Mouse (Mus musculus) c-Kit-positive CD71-negative TER-119-negative erythroid progenitor cells, embryonic 14.5 days (primary cell): ENCODE measurements around the gene Olfr1350.
"Not testable (repeated sequence)": the region's sequence is repeated elsewhere in the genome, so short reads cannot be mapped to it uniquely, and the experiment has no call there.

Experiments used
- DNase-seq: peaks from one replicate; pipeline ENCODE4 v3.0.0-alpha.2; 2013; ENCODE audit warnings: low read depth

Gene Olfr1350

DNA sequence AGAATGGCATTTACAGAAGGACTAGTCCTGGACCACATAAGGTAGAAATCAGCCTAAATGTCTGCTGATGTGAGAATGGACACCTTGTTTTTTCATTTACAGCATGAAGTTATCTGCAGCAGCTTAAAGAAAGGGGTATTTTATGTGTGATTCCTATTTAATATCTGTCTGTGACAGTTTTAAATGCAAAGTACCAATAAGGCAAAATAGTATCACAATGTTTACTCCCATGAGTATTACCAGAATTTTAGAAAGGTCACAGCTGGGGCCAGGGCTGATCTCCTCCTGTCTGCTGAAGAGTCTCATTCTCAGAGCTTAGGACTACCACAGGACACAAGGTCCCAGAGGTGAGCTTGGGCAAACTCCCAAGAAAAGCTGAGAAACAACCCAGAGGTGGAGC, at the start of gene Olfr1350:
TSS of gene Olfr1350 (plus strand) at position 301 of the 400 bp plus-strand sequence.
- DNase-seq = no peak

- no peak for DNase-seq
These were observed 43.0 kb upstream of the Olfr1350 start for GRCm38 (mm10) chr7:6521666-6522065.

- no peak for DNase-seq
These were observed 41.8 kb upstream of the Olfr1350 start, which contains the start of gene Olfr1349 for GRCm38 (mm10) chr7:6522850-6523249. Gene Olfr1349 (minus strand): TSS chr7:6522950.

DNA sequence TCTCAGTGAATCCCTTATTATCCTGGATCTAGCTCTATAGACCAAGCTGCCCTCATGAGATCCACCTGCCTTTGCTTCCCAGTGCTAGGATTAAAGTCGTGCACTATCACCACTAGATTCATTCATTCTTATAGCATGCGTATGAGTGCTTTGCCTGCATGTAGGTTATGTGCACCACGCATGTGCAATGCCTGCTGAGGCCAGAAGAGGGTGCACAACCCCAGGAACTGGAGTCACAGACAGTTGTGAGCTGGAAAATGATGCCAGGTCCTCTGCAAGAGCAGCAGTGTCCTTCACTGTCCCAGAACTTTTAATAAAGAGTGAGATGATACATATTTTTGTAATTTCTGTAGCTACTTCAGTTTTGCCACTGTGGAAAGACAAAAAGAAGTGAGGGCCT, 39.6 kb upstream of the Olfr1350 start:
- DNase-seq = no peak

GRCm38 (mm10) chr7:6526141-6526540, 38.5 kb upstream of the Olfr1350 start:
- no peak for DNase-seq

GRCm38 (mm10) chr7:6586096-6586759, 21.6 kb downstream of the Olfr1350 start:
- DNase-seq = no peak

DNA sequence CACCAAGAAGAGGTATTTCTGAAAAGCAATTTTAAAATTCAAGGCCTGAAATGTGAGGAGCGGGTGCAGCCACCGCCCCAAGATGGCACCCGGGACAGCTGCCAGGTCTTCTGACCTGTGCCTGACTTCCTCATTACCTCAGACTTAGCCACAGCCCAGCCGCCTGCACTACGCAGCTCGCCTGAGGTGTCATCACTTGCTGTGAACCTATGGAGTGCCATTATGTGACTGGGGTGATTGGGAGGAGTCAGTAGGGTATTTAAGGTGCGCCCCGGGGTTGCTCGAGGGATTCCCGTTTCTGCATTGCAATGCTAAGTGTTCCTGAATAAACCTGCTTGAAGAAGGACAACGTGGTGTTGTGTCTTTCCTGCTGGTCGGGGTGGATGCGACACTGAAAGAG, 24.1 kb downstream of the Olfr1350 start:
- not testable (repeated sequence) for DNase-seq

DNA sequence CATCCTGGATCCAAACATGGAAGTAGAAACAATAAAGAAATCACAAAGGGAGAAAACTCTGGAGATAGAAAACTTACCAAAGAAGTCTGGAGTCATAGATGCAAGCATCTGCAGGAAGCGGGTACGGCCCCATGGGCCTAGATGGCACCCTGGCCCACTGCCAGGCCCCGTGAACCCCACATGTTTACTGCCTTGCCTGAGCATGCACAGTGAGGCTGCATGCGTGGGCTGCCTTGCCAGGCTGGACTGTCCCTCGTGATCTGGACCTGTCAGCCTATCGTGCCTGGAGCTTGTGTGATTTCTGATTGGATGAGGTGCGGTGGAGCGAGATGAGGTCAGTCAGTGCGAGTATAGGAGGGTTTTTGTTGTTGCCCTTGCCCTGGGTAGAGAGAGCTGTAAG, 38.7 kb downstream of the Olfr1350 start:
- no peak for DNase-seq
